Mouse (Mus musculus): ENCODE data around the gene Znhit2. TPM values are rescaled to one million over a fixed set of nuclear protein-coding genes. Genes with fewer than 3 reads are reported as not detected.

Znhit2 gene
- total and polyA plus RNA-seq, 3 experiments, result 27.0 to 37.3 TPM; not detected in 1

GRCm38 (mm10) chr19:6028991-6029390 is 32.0 kb upstream of the Znhit2 start:
- Histone ChIP-seq H3K4me3 (ENCODE audit: control insufficient read depth in 1 of 2, insufficient read depth in 1 of 2, low read depth in 2 of 2, low read length in 2 of 2) (no peak overlapping the region), H3K4me1 (ENCODE audit: control insufficient read depth in 1 of 2, insufficient read depth in 2 of 2, low read length in 2 of 2) (peaks cover 0 to 10% of the 10 kb centered on the region in 2 experiments; a peak in 3 of 4 replicates), H3K9me3 (replicated peaks; ENCODE audit: insufficient read depth, low read length) (no peaks in the 10 kb centered on the region), H3K27ac (ENCODE audit: control insufficient read depth, low read depth, low read length) (no peak overlapping the region), H3K9ac (ENCODE audit: control insufficient read depth, low read depth, low read length, poor library complexity, severe bottlenecking) (no peak overlapping the region), H3K36me3 (ENCODE audit: control insufficient read depth in 1 of 2, insufficient read depth in 2 of 2, low read length in 2 of 2) (peaks cover 0 to 4% of the 10 kb centered on the region in 2 experiments; a peak in 1 of 4 replicates), H3K79me2 (ENCODE audit: control insufficient read depth, insufficient read depth, low read length, poor library complexity) (no peaks in the 10 kb centered on the region), H3K27me3 (ENCODE audit: control insufficient read depth in 1 of 2, insufficient read depth in 2 of 2, low read length in 2 of 2) (peaks cover 2% of the 10 kb centered on the region in 2 experiments; a peak in 3 of 4 replicates)
- no peak for DNase-seq (ENCODE audit: low read depth, low spot score)
- TF ChIP-seq MXI1 (IDR thresholded peaks at IDR 0.05; ENCODE audit: low read depth, low read length) (no peak), EP300 (IDR thresholded peaks at IDR 0.05; ENCODE audit: low read depth in 1 of 2, low read length in 2 of 2) (no peak), HCFC1 (IDR thresholded peaks at IDR 0.05; ENCODE audit: low read depth, low read length) (no peak), GATA1 (IDR thresholded peaks at IDR 0.05; ENCODE audit: low read depth, low read length) (no peak), ZC3H11A (IDR thresholded peaks at IDR 0.05; ENCODE audit: low read depth, low read length) (no peak), NRF1 (IDR thresholded peaks at IDR 0.05; ENCODE audit: insufficient read depth, low read depth, low read length, poor library complexity, severe bottlenecking) (no peak), MAFK (IDR thresholded peaks at IDR 0.05; ENCODE audit: borderline replicate concordance, low read depth, low read length) (no peak), RCOR1 (IDR thresholded peaks at IDR 0.05; ENCODE audit: low read depth, low read length) (no peak), ELF1 (IDR thresholded peaks at IDR 0.05; ENCODE audit: low read depth, low read length) (no peak)

GRCm38 (mm10) chr19:6029426-6029825 is 31.6 kb upstream of the Znhit2 start:
- Histone ChIP-seq H3K27ac (ENCODE audit: control insufficient read depth, low read depth, low read length) (no peak overlapping the region), H3K9ac (ENCODE audit: control insufficient read depth, low read depth, low read length, poor library complexity, severe bottlenecking) (no peak overlapping the region), H3K27me3 (ENCODE audit: control insufficient read depth in 1 of 2, insufficient read depth in 2 of 2, low read length in 2 of 2) (peaks cover 2% of the 10 kb centered on the region in 2 experiments; a peak in 3 of 4 replicates), H3K4me1 (ENCODE audit: control insufficient read depth in 1 of 2, insufficient read depth in 2 of 2, low read length in 2 of 2) (peaks cover 0 to 10% of the 10 kb centered on the region in 2 experiments; a peak in 3 of 4 replicates), H3K9me3 (replicated peaks; ENCODE audit: insufficient read depth, low read length) (no peaks in the 10 kb centered on the region), H3K4me3 (ENCODE audit: control insufficient read depth in 1 of 2, insufficient read depth in 1 of 2, low read depth in 2 of 2, low read length in 2 of 2) (no peak overlapping the region), H3K36me3 (ENCODE audit: control insufficient read depth in 1 of 2, insufficient read depth in 2 of 2, low read length in 2 of 2) (peaks cover 0 to 4% of the 10 kb centered on the region in 2 experiments; a peak in 1 of 4 replicates), H3K79me2 (ENCODE audit: control insufficient read depth, insufficient read depth, low read length, poor library complexity) (no peaks in the 10 kb centered on the region)
- TF ChIP-seq BHLHE40 (IDR thresholded peaks at IDR 0.05; ENCODE audit: borderline replicate concordance, low read depth, low read length), result no peak
- TF ChIP-seq TBP (IDR thresholded peaks at IDR 0.05; ENCODE audit: low read depth, low read length), result no peak
- TF ChIP-seq POLR2AphosphoS2 (IDR thresholded peaks at IDR 0.05; ENCODE audit: low read length), result no peak
- TF ChIP-seq E2F4 (IDR thresholded peaks at IDR 0.05; ENCODE audit: borderline replicate concordance, low read depth, low read length), result no peak
- no peak for TF ChIP-seq MEF2A (IDR thresholded peaks at IDR 0.05; ENCODE audit: extremely low read depth, insufficient replicate concordance, low read depth, low read length, poor library complexity, severe bottlenecking)
- no peak for TF ChIP-seq ZNF384 (IDR thresholded peaks at IDR 0.05; ENCODE audit: low read depth, low read length)
- TF ChIP-seq ZKSCAN1 (IDR thresholded peaks at IDR 0.05; ENCODE audit: low read depth, low read length), result no peak
- no peak for TF ChIP-seq ELF1 (IDR thresholded peaks at IDR 0.05; ENCODE audit: low read depth, low read length)
- no peak for TF ChIP-seq ZC3H11A (IDR thresholded peaks at IDR 0.05; ENCODE audit: low read depth, low read length)
- TF ChIP-seq ZMIZ1 (IDR thresholded peaks at IDR 0.05; ENCODE audit: low read depth, low read length), result no peak
- no peak for TF ChIP-seq ETS1 (IDR thresholded peaks at IDR 0.05; ENCODE audit: low read depth, low read length)
- TF ChIP-seq JUND (IDR thresholded peaks at IDR 0.05; ENCODE audit: low read depth, low read length), result no peak
- TF ChIP-seq RAD21 (IDR thresholded peaks at IDR 0.05; ENCODE audit: low read depth, low read length), result no peak
- TF ChIP-seq HCFC1 (IDR thresholded peaks at IDR 0.05; ENCODE audit: low read depth, low read length), result no peak
- no peak for TF ChIP-seq MYC (IDR thresholded peaks at IDR 0.05; ENCODE audit: low read depth, low read length)
- no peak for TF ChIP-seq CHD1 (IDR thresholded peaks at IDR 0.05; ENCODE audit: low read depth, low read length)
- DNase-seq (ENCODE audit: low read depth, low spot score), result no peak

Measured in MEL (cell line).